Mouse (Mus musculus) hindbrain, embryonic 13.5 days (tissue): ENCODE measurements around the gene Acvr1. TPM values are rescaled to one million over a fixed set of nuclear protein-coding genes. Genes with fewer than 3 reads are reported as not detected.

Experiments
- ATAC-seq: fragments of 200-750 bp; cut with Nextera tagmentation; 2 replicates; pipeline ENCODE4 v1.8.0; 2017; ENCODE audit warnings: moderate TSS enrichment; ENCODE audit not compliant: low FRiP score
- H3K27ac ChIP-seq: fragments of 300-500 bp; sonication (generic); 2 replicates; pipeline ENCODE4 v1.5.1; 2015; ENCODE audit warnings: inconsistent platforms, mild to moderate bottlenecking, moderate library complexity
- H3K27me3 ChIP-seq: fragments of 300-500 bp; sonication (generic); 2 replicates; pipeline ENCODE4 v1.6.1; 2015; ENCODE audit warnings: mild to moderate bottlenecking, inconsistent platforms
- H3K36me3 ChIP-seq: fragments of 300-500 bp; sonication (generic); 2 replicates; pipeline ENCODE4 v1.6.1; 2015; ENCODE audit warnings: mild to moderate bottlenecking, inconsistent platforms
- H3K4me1 ChIP-seq: fragments of 300-500 bp; sonication (generic); replicated peaks from 2 replicates; pipeline ENCODE4 v1.6.1; 2015; ENCODE audit warnings: inconsistent platforms
- H3K4me2 ChIP-seq: fragments of 300-500 bp; sonication (generic); 2 replicates; pipeline ENCODE4 v1.6.1; 2015; ENCODE audit warnings: inconsistent platforms, mild to moderate bottlenecking, moderate library complexity
- H3K4me3 ChIP-seq: fragments of 300-500 bp; sonication (generic); 2 replicates; pipeline ENCODE4 v1.5.1; 2015; ENCODE audit warnings: mild to moderate bottlenecking, inconsistent platforms
- H3K9ac ChIP-seq: fragments of 300-500 bp; sonication (generic); 2 replicates; pipeline ENCODE4 v1.6.1; 2015; ENCODE audit warnings: mild to moderate bottlenecking, inconsistent platforms
- H3K9me3 ChIP-seq: fragments of 300-500 bp; sonication (generic); 2 replicates; pipeline ENCODE4 v1.6.1; 2016; ENCODE audit warnings: inconsistent platforms
- WGBS: fragments of 180-500 bp; shearing (Covaris S2); methylation state at CpG from one replicate; pipeline ENCODE4 v1.1.7; 2015; 5-methylcytosine and 5-hydroxymethylcytosine counted together
- polyA plus RNA-seq: library from polyadenylated mRNA; unstranded; fragments of >200 nt; fragmentation: Nextera tagmentation; extraction: Ambion mirVana; gene quantifications from 2 replicates; pipeline ENCODE4 v1.2.1, GENCODE M21; 2015

Acvr1 gene
- polyA plus RNA-seq, 1 experiment from 2014 or later: 4.9 TPM

- Histone ChIP-seq H3K27me3 (no peaks in the 10 kb centered on the region), H3K4me2 (no peak overlapping the region), H3K4me3 (no peak overlapping the region), H3K4me1 (peaks cover 48% of the 10 kb centered on the region), H3K27ac (peak overlapping the region; percentile 24; the same call in 1 of the 2 replicates), H3K9ac (no peak overlapping the region; the same call in 1 of the 2 replicates), H3K36me3 (no peaks in the 10 kb centered on the region), H3K9me3 (no peaks in the 10 kb centered on the region)
- 0 out of 2 replicates have a peak, but pooled peaks have one; percentile 41 for ATAC-seq
- WGBS: 39% methylated on average over 9 of the region's 9 CpGs
Measured at GRCm38 (mm10) chr2:58550488-58550887, 16.5 kb downstream of the Acvr1 start.

GRCm38 (mm10) chr2:58549960-58550359, 17.0 kb downstream of the Acvr1 start:
- no peaks in the 10 kb centered on the region for H3K9me3 ChIP-seq
- ATAC-seq: no peak
- H3K9ac ChIP-seq: no peak overlapping the region
- no peaks in the 10 kb centered on the region for H3K36me3 ChIP-seq
- H3K27ac ChIP-seq: peak overlapping the region; percentile 24; the same call in 1 of the 2 replicates
- H3K27me3 ChIP-seq: no peaks in the 10 kb centered on the region
- H3K4me3 ChIP-seq: no peak overlapping the region
- 58% methylated on average over 6 of the region's 6 CpGs for WGBS
- H3K4me1 ChIP-seq: peaks cover 48% of the 10 kb centered on the region
- no peak overlapping the region for H3K4me2 ChIP-seq

GRCm38 (mm10) chr2:58548943-58549342, 18.0 kb downstream of the Acvr1 start:
- 92% methylated on average over 7 of the region's 7 CpGs for WGBS
- H3K9ac ChIP-seq: no peak overlapping the region
- H3K9me3 ChIP-seq: no peaks in the 10 kb centered on the region
- H3K4me1 ChIP-seq: peaks cover 42% of the 10 kb centered on the region
- no peak overlapping the region for H3K4me3 ChIP-seq
- ATAC-seq: no peak
- no peaks in the 10 kb centered on the region for H3K36me3 ChIP-seq
- H3K4me2 ChIP-seq: no peak overlapping the region
- H3K27me3 ChIP-seq: no peaks in the 10 kb centered on the region
- H3K27ac ChIP-seq: no peak overlapping the region

- Histone ChIP-seq H3K27me3 (no peaks in the 10 kb centered on the region), H3K9ac (no peak overlapping the region), H3K27ac (no peak overlapping the region), H3K4me2 (no peak overlapping the region), H3K36me3 (no peaks in the 10 kb centered on the region), H3K9me3 (no peaks in the 10 kb centered on the region), H3K4me3 (no peak overlapping the region), H3K4me1 (peaks cover 17% of the 10 kb centered on the region)
- WGBS: 94% methylated on average over 7 of the region's 7 CpGs
- ATAC-seq: no peak
Measured at GRCm38 (mm10) chr2:58546264-58546663, 20.7 kb downstream of the Acvr1 start.

- no peaks in the 10 kb centered on the region for H3K27me3 ChIP-seq
- H3K4me1 ChIP-seq: 0 out of 2 replicates have a peak, but pooled peaks cover 6% of the 10 kb centered on the region
- ATAC-seq: no peak
- no peak overlapping the region for H3K27ac ChIP-seq
- H3K4me3 ChIP-seq: no peak overlapping the region
- no peaks in the 10 kb centered on the region for H3K36me3 ChIP-seq
- no peak overlapping the region for H3K4me2 ChIP-seq
- H3K9me3 ChIP-seq: no peaks in the 10 kb centered on the region
- no peak overlapping the region for H3K9ac ChIP-seq
- WGBS: 94% methylated on average over 6 of the region's 6 CpGs
Measured at GRCm38 (mm10) chr2:58544368-58544767, 22.6 kb downstream of the Acvr1 start.

GRCm38 (mm10) chr2:58543252-58543651, 23.7 kb downstream of the Acvr1 start:
- H3K4me1 ChIP-seq: 0 out of 2 replicates have a peak, but pooled peaks cover 8% of the 10 kb centered on the region
- H3K4me3 ChIP-seq: no peak overlapping the region
- ATAC-seq: no peak
- H3K9ac ChIP-seq: no peak overlapping the region
- no peaks in the 10 kb centered on the region for H3K36me3 ChIP-seq
- WGBS: 92% methylated on average over 5 of the region's 5 CpGs
- no peaks in the 10 kb centered on the region for H3K9me3 ChIP-seq
- H3K4me2 ChIP-seq: no peak overlapping the region
- no peaks in the 10 kb centered on the region for H3K27me3 ChIP-seq
- no peak overlapping the region for H3K27ac ChIP-seq

- no peak overlapping the region for H3K9ac ChIP-seq
- H3K27ac ChIP-seq: no peak overlapping the region
- no peak for ATAC-seq
- no peaks in the 10 kb centered on the region for H3K27me3 ChIP-seq
- H3K4me3 ChIP-seq: no peak overlapping the region
- H3K4me1 ChIP-seq: peaks cover 31% of the 10 kb centered on the region
- peaks cover 12% of the 10 kb centered on the region for H3K36me3 ChIP-seq
- WGBS: 90% methylated on average over 6 of the region's 6 CpGs
- no peaks in the 10 kb centered on the region for H3K9me3 ChIP-seq
- no peak overlapping the region for H3K4me2 ChIP-seq
Measured at GRCm38 (mm10) chr2:58538196-58538595, 28.8 kb downstream of the Acvr1 start.

GRCm38 (mm10) chr2:58536796-58537195, 30.2 kb downstream of the Acvr1 start:
- Histone ChIP-seq H3K9me3 (no peaks in the 10 kb centered on the region), H3K27me3 (no peaks in the 10 kb centered on the region), H3K9ac (no peak overlapping the region), H3K4me2 (no peak overlapping the region), H3K4me3 (no peak overlapping the region), H3K36me3 (peaks cover 12% of the 10 kb centered on the region), H3K27ac (no peak overlapping the region), H3K4me1 (peaks cover 44% of the 10 kb centered on the region)
- 90% methylated on average over 3 of the region's 3 CpGs for WGBS
- no peak for ATAC-seq

- Histone ChIP-seq H3K27me3 (no peaks in the 10 kb centered on the region), H3K4me2 (no peak overlapping the region), H3K9me3 (no peaks in the 10 kb centered on the region), H3K4me1 (peaks cover 52% of the 10 kb centered on the region), H3K27ac (no peak overlapping the region), H3K4me3 (no peak overlapping the region), H3K9ac (no peak overlapping the region), H3K36me3 (peaks cover 12% of the 10 kb centered on the region)
- no peak for ATAC-seq
- 84% methylated on average over 8 of the region's 8 CpGs for WGBS
Measured at GRCm38 (mm10) chr2:58535233-58535632, 31.7 kb downstream of the Acvr1 start.

- WGBS: 60% methylated on average over 4 of the region's 4 CpGs
- Histone ChIP-seq H3K27ac (peak overlapping the region; percentile 74), H3K4me1 (peaks cover 60% of the 10 kb centered on the region), H3K9ac (no peak overlapping the region), H3K4me2 (no peak overlapping the region), H3K9me3 (no peaks in the 10 kb centered on the region), H3K27me3 (no peaks in the 10 kb centered on the region), H3K36me3 (peaks cover 12% of the 10 kb centered on the region), H3K4me3 (no peak overlapping the region)
- ATAC-seq: no peak
Measured at GRCm38 (mm10) chr2:58534379-58534778, 32.6 kb downstream of the Acvr1 start.

- Histone ChIP-seq H3K36me3 (peaks cover 12% of the 10 kb centered on the region), H3K9me3 (no peaks in the 10 kb centered on the region), H3K4me1 (peaks cover 60% of the 10 kb centered on the region), H3K4me3 (no peak overlapping the region), H3K9ac (no peak overlapping the region), H3K27me3 (no peaks in the 10 kb centered on the region), H3K4me2 (no peak overlapping the region), H3K27ac (peak overlapping the region; percentile 74)
- ATAC-seq: peak; percentile 34
- 14% methylated on average over 7 of the region's 7 CpGs for WGBS
Measured at GRCm38 (mm10) chr2:58533521-58534001, 33.4 kb downstream of the Acvr1 start.

- peak overlapping the region; percentile 43 for H3K4me2 ChIP-seq
- 0 out of 2 replicates have a peak overlapping the region, but pooled peaks have one; percentile 13 for H3K9ac ChIP-seq
- H3K9me3 ChIP-seq: no peaks in the 10 kb centered on the region
- ATAC-seq: peak; percentile 88
- H3K36me3 ChIP-seq: peaks cover 10% of the 10 kb centered on the region
- WGBS: 15% methylated on average over 10 of the region's 10 CpGs
- H3K4me1 ChIP-seq: peaks cover 66% of the 10 kb centered on the region
- H3K27ac ChIP-seq: peak overlapping the region; percentile 83
- 0 out of 2 replicates have a peak overlapping the region, but pooled peaks have one; percentile 5 for H3K4me3 ChIP-seq
- H3K27me3 ChIP-seq: no peaks in the 10 kb centered on the region
Measured at GRCm38 (mm10) chr2:58532260-58532850, 34.6 kb downstream of the Acvr1 start.

GRCm38 (mm10) chr2:58530521-58530920, 36.4 kb downstream of the Acvr1 start:
- WGBS: 71% methylated on average over 4 of the region's 4 CpGs
- Histone ChIP-seq H3K4me1 (peaks cover 66% of the 10 kb centered on the region), H3K36me3 (no peaks in the 10 kb centered on the region), H3K4me3 (no peak overlapping the region), H3K9ac (no peak overlapping the region), H3K4me2 (no peak overlapping the region), H3K27ac (peak overlapping the region; percentile 79), H3K9me3 (no peaks in the 10 kb centered on the region), H3K27me3 (no peaks in the 10 kb centered on the region)
- no peak for ATAC-seq
